Mouse (Mus musculus) MEL (cell line): ENCODE measurements around the gene Dao. TPM values are rescaled to one million over a fixed set of nuclear protein-coding genes. Genes with fewer than 3 reads are reported as not detected.

ENCODE experiments used
- DNase-seq: peaks from one replicate; pipeline ENCODE4 v3.0.0; 2011; ENCODE audit warnings: low read depth, low spot score
- H3K27ac ChIP-seq: 2 replicates; pipeline ENCODE4 v1.5.1; 2012; ENCODE audit warnings: low read depth, mild to moderate bottlenecking, control low read depth, low read length, moderate library complexity; ENCODE audit not compliant: control insufficient read depth
- H3K27me3 ChIP-seq, 2 experiments: fragments of 150-350 bp in 1 of 2; sonication (generic) in 1 of 2; 2 replicates each; pipeline ENCODE4 v1.6.1; 2012; ENCODE audit warnings: low read length in 2 of 2, mild to moderate bottlenecking in 2 of 2, improper control_type of control experiment in 1 of 2, moderate library complexity in 1 of 2; ENCODE audit not compliant: insufficient read depth in 2 of 2, control insufficient read depth in 1 of 2
- H3K36me3 ChIP-seq, 2 experiments: 2 replicates each; pipeline ENCODE4 v1.6.1; 2012 to 2014; ENCODE audit warnings: low read length in 2 of 2, improper control_type of control experiment in 1 of 2, inconsistent platforms in 1 of 2, mild to moderate bottlenecking in 1 of 2; ENCODE audit not compliant: insufficient read depth in 2 of 2, control insufficient read depth in 1 of 2
- H3K4me1 ChIP-seq, 2 experiments: fragments of 150-350 bp in 1 of 2; sonication (generic) in 1 of 2; 2 replicates each; pipeline ENCODE4 v1.6.1; 2012; ENCODE audit warnings: low read length in 2 of 2, improper control_type of control experiment in 1 of 2, mild to moderate bottlenecking in 1 of 2; ENCODE audit not compliant: insufficient read depth in 2 of 2, control insufficient read depth in 1 of 2
- H3K4me3 ChIP-seq, 2 experiments: fragments of 150-350 bp in 1 of 2; sonication (generic) in 1 of 2; 2 replicates each; pipeline ENCODE4 v1.5.1; 2012; ENCODE audit warnings: low read depth in 2 of 2, low read length in 2 of 2, mild to moderate bottlenecking in 2 of 2, moderate library complexity in 2 of 2, control low read depth in 1 of 2, improper control_type of control experiment in 1 of 2; ENCODE audit not compliant: control insufficient read depth in 1 of 2, insufficient read depth in 1 of 2
- H3K79me2 ChIP-seq: 2 replicates; pipeline ENCODE4 v1.6.1; 2012; ENCODE audit warnings: mild to moderate bottlenecking, low read length, moderate library complexity; ENCODE audit not compliant: control insufficient read depth, poor library complexity, insufficient read depth
- H3K9ac ChIP-seq: 2 replicates; pipeline ENCODE4 v1.6.1; 2012; ENCODE audit warnings: low read depth, mild to moderate bottlenecking, control low read depth, low read length, moderate library complexity; ENCODE audit not compliant: control insufficient read depth, poor library complexity, severe bottlenecking
- H3K9me3 ChIP-seq: fragments of 150-350 bp; sonication (generic); replicated peaks from 2 replicates; pipeline ENCODE4 v1.6.1; 2012; ENCODE audit warnings: mild to moderate bottlenecking, low read length, improper control_type of control experiment, moderate library complexity; ENCODE audit not compliant: insufficient read depth
- CHD1 ChIP-seq: IDR thresholded peaks from 2 replicates; pipeline ENCODE4 v1.6.1; 2012; ENCODE audit warnings: low read depth, mild to moderate bottlenecking, inconsistent platforms, low read length, improper control_type of control experiment
- CHD2 ChIP-seq: IDR thresholded peaks from 2 replicates; pipeline ENCODE4 v1.6.1; 2011; ENCODE audit warnings: low read length, improper control_type of control experiment
- CTCF ChIP-seq, 3 experiments: IDR thresholded peaks in 2 of 3; conservative IDR thresholded peaks in 1 of 3; 2 replicates each; pipeline ENCODE4 v1.5.1; 2011 to 2012; ENCODE audit warnings: low read length in 3 of 3, low read depth in 2 of 3, mild to moderate bottlenecking in 2 of 3, improper control_type of control experiment in 1 of 3, inconsistent platforms in 1 of 3, mixed read lengths in 1 of 3, moderate library complexity in 1 of 3; ENCODE audit not compliant: control insufficient read depth in 1 of 3, insufficient read depth in 1 of 3, poor library complexity in 1 of 3, severe bottlenecking in 1 of 3
- E2F4 ChIP-seq: IDR thresholded peaks from 2 replicates; pipeline ENCODE4 v1.6.1; 2011; ENCODE audit warnings: low read depth, low read length, improper control_type of control experiment, borderline replicate concordance
- ELF1 ChIP-seq: IDR thresholded peaks from 2 replicates; pipeline ENCODE4 v1.6.1; 2014; ENCODE audit warnings: low read depth, mild to moderate bottlenecking, inconsistent platforms, low read length, improper control_type of control experiment, moderate library complexity
- ETS1 ChIP-seq: IDR thresholded peaks from 2 replicates; pipeline ENCODE4 v1.6.1; 2012; ENCODE audit warnings: low read depth, mild to moderate bottlenecking, inconsistent platforms, low read length, improper control_type of control experiment, moderate library complexity
- GABPA ChIP-seq: IDR thresholded peaks from 2 replicates; pipeline ENCODE4 v1.6.1; 2012; ENCODE audit warnings: low read depth, mild to moderate bottlenecking, inconsistent platforms, low read length, improper control_type of control experiment, moderate library complexity
- GATA1 ChIP-seq: IDR thresholded peaks from 2 replicates; pipeline ENCODE4 v1.6.1; 2011; ENCODE audit warnings: low read depth, low read length, improper control_type of control experiment
- MAFK ChIP-seq: IDR thresholded peaks from 2 replicates; pipeline ENCODE4 v1.6.1; 2011; ENCODE audit warnings: low read depth, mild to moderate bottlenecking, low read length, improper control_type of control experiment, borderline replicate concordance
- MAX ChIP-seq: IDR thresholded peaks from 2 replicates; pipeline ENCODE4 v1.6.1; 2011; ENCODE audit warnings: low read length, improper control_type of control experiment
- MAZ ChIP-seq: IDR thresholded peaks from 2 replicates; pipeline ENCODE4 v1.6.1; 2012; ENCODE audit warnings: low read depth, mild to moderate bottlenecking, inconsistent platforms, low read length, improper control_type of control experiment
- MEF2A ChIP-seq: IDR thresholded peaks from 2 replicates; pipeline ENCODE4 v1.6.1; 2014; ENCODE audit warnings: low read depth, mild to moderate bottlenecking, inconsistent platforms, low read length, improper control_type of control experiment; ENCODE audit not compliant: poor library complexity, insufficient replicate concordance, severe bottlenecking; ENCODE audit errors: extremely low read depth
- MXI1 ChIP-seq: IDR thresholded peaks from 2 replicates; pipeline ENCODE4 v1.6.1; 2011; ENCODE audit warnings: mild to moderate bottlenecking, low read depth, low read length, improper control_type of control experiment
- MYB ChIP-seq: IDR thresholded peaks from 2 replicates; pipeline ENCODE4 v1.6.1; 2011; ENCODE audit warnings: mild to moderate bottlenecking, low read depth, low read length, improper control_type of control experiment
- MYC ChIP-seq: IDR thresholded peaks from 2 replicates; pipeline ENCODE4 v1.6.1; 2011; ENCODE audit warnings: low read depth, mild to moderate bottlenecking, low read length, improper control_type of control experiment, moderate library complexity
- NELFE ChIP-seq: IDR thresholded peaks from 2 replicates; pipeline ENCODE4 v1.6.1; 2011; ENCODE audit warnings: low read depth, low read length, improper control_type of control experiment
- POLR2AphosphoS2 ChIP-seq: IDR thresholded peaks from 2 replicates; pipeline ENCODE4 v1.6.1; 2011; ENCODE audit warnings: low read length, improper control_type of control experiment
- RAD21 ChIP-seq: IDR thresholded peaks from 2 replicates; pipeline ENCODE4 v1.6.1; 2011; ENCODE audit warnings: mild to moderate bottlenecking, low read depth, low read length, improper control_type of control experiment
- RCOR1 ChIP-seq: IDR thresholded peaks from 2 replicates; pipeline ENCODE4 v1.6.1; 2012; ENCODE audit warnings: low read depth, mild to moderate bottlenecking, inconsistent platforms, low read length, improper control_type of control experiment
- SIN3A ChIP-seq: IDR thresholded peaks from 2 replicates; pipeline ENCODE4 v1.6.1; 2012; ENCODE audit warnings: low read length, improper control_type of control experiment, inconsistent platforms
- SMC3 ChIP-seq: IDR thresholded peaks from 2 replicates; pipeline ENCODE4 v1.6.1; 2011; ENCODE audit warnings: low read depth, low read length, improper control_type of control experiment
- TAL1 ChIP-seq: IDR thresholded peaks from 2 replicates; pipeline ENCODE4 v1.6.1; 2012; ENCODE audit warnings: mild to moderate bottlenecking, inconsistent platforms, low read length, moderate library complexity, mixed read lengths
- TBP ChIP-seq: IDR thresholded peaks from 2 replicates; pipeline ENCODE4 v1.8.0; 2011; ENCODE audit warnings: low read depth, low read length, improper control_type of control experiment
- TCF12 ChIP-seq: IDR thresholded peaks from 2 replicates; pipeline ENCODE4 v1.6.1; 2014; ENCODE audit warnings: low read depth, mild to moderate bottlenecking, inconsistent platforms, low read length, improper control_type of control experiment, moderate library complexity
- UBTF ChIP-seq: IDR thresholded peaks from 2 replicates; pipeline ENCODE4 v1.6.1; 2012; ENCODE audit warnings: low read depth, mild to moderate bottlenecking, inconsistent platforms, low read length, improper control_type of control experiment, moderate library complexity, borderline replicate concordance; ENCODE audit not compliant: insufficient read depth
- ZC3H11A ChIP-seq: IDR thresholded peaks from 2 replicates; pipeline ENCODE4 v1.6.1; 2012; ENCODE audit warnings: low read depth, mild to moderate bottlenecking, inconsistent platforms, low read length, improper control_type of control experiment
- ZMIZ1 ChIP-seq: IDR thresholded peaks from 2 replicates; pipeline ENCODE4 v1.6.1; 2012; ENCODE audit warnings: low read depth, mild to moderate bottlenecking, inconsistent platforms, low read length, improper control_type of control experiment, moderate library complexity
- ZNF384 ChIP-seq: IDR thresholded peaks from 2 replicates; pipeline ENCODE4 v1.6.1; 2012; ENCODE audit warnings: low read depth, mild to moderate bottlenecking, inconsistent platforms, low read length, improper control_type of control experiment
- polyA plus RNA-seq, 2 experiments: library from polyadenylated mRNA; stranded (reverse) in 1 of 2; unstranded in 1 of 2; fragments of >175 nt in 1 of 2; fragments of >200 nt in 1 of 2; gene quantifications; 2 replicates each; pipeline versions ENCODE4 v1.2.1 to v1.2.4; 2012; ENCODE audit warnings: low replicate concordance in 2 of 2, low read depth in 1 of 2; ENCODE audit not compliant: insufficient read length in 2 of 2, insufficient read depth in 1 of 2, missing spikeins in 1 of 2
- total RNA-seq: library from RNA; depleted of rRNA; stranded (reverse); fragments of 300-350 nt; gene quantifications from 2 replicates; pipeline ENCODE4 v1.2.3, GENCODE M21; 2012

Dao gene
- total and polyA plus RNA-seq, 3 experiments = 0.04 TPM; not detected in 2

- Histone ChIP-seq H3K27ac (peak overlapping the region; percentile 34), H3K9ac (peak overlapping the region; percentile 89), H3K9me3 (no peaks in the 10 kb centered on the region)
- TF ChIP-seq TBP (peak; percentile 74), SIN3A (no peak), TCF12 (0 out of 2 replicates have a peak, but pooled peaks have one; percentile 21), UBTF (peak; percentile 72; the same call in 1 of the 2 replicates), MAZ (no peak), POLR2AphosphoS2 (no peak)
- TF ChIP-seq, all 39 proteins: peak for 3
- H3K79me2 ChIP-seq = peaks cover 4% of the 10 kb centered on the region; the same call in 1 of the 2 replicates
- no peaks in the 10 kb centered on the region; a peak in 1 of 4 replicates for H3K36me3 ChIP-seq
- H3K4me3 ChIP-seq = peak overlapping the region; percentile 70 to 71
- DNase-seq = peak; percentile 74
- no peaks in the 10 kb centered on the region for H3K27me3 ChIP-seq
- peaks cover 3% of the 10 kb centered on the region in 2 experiments; a peak in 2 of 4 replicates for H3K4me1 ChIP-seq
Observed at GRCm38 (mm10) chr5:113993031-113993486, 10.4 kb upstream of the Dao start.

GRCm38 (mm10) chr5:113993487-113994465 lies 9.7 kb upstream of the Dao start, which contains the start of gene Ssh1:
Gene Ssh1 (minus strand): TSS chr5:113993894.
- H3K4me3 ChIP-seq = peak within 1 kb of the TSS; percentile 70 to 71
- no peaks in the 10 kb centered on the region; a peak in 1 of 4 replicates for H3K36me3 ChIP-seq
- H3K9me3 ChIP-seq = no peaks in the 10 kb centered on the region
- H3K79me2 ChIP-seq = peaks cover 4% of the 10 kb centered on the region; the same call in 1 of the 2 replicates
- DNase-seq = peak; percentile 83
- no peaks in the 10 kb centered on the region for H3K27me3 ChIP-seq
- peak within 1 kb of the TSS; percentile 34 for H3K27ac ChIP-seq
- H3K4me1 ChIP-seq = peaks cover 3 to 4% of the 10 kb centered on the region in 2 experiments
- peak within 1 kb of the TSS; percentile 89 for H3K9ac ChIP-seq
- peak; percentile 85; the same call in 1 of the 2 replicates for TF ChIP-seq MAZ
- no peak for TF ChIP-seq CHD2
- TF ChIP-seq MXI1 = no peak
- TF ChIP-seq MYC = no peak
- TF ChIP-seq SMC3 = no peak
- TF ChIP-seq MAFK = no peak
- no peak for TF ChIP-seq TBP
- no peak for TF ChIP-seq ELF1
- TF ChIP-seq POLR2AphosphoS2 = no peak
- no peak for TF ChIP-seq GABPA
- TF ChIP-seq MEF2A = no peak
- TF ChIP-seq MYB = no peak
- no peak for TF ChIP-seq RCOR1
- TF ChIP-seq ZC3H11A = no peak
- TF ChIP-seq ZMIZ1 = peak; percentile 60; the same call in 1 of the 2 replicates
- no peak for TF ChIP-seq ZNF384
- TF ChIP-seq ETS1 = no peak
- TF ChIP-seq TCF12 = no peak
- no peak for TF ChIP-seq CHD1
- no peak for TF ChIP-seq SIN3A
- TF ChIP-seq TAL1 = no peak
- TF ChIP-seq UBTF = no peak
- no peak for TF ChIP-seq RAD21
- TF ChIP-seq E2F4 = no peak
- TF ChIP-seq CTCF (IDR thresholded peaks at IDR 0.05 in 2 of 3, conservative IDR thresholded peaks at IDR 0.05 in 1 of 3; ENCODE audit: control insufficient read depth in 1 of 3, insufficient read depth in 1 of 3, low read depth in 2 of 3, low read length in 3 of 3, poor library complexity in 1 of 3, severe bottlenecking in 1 of 3) = no peak
- TF ChIP-seq GATA1 = no peak
- TF ChIP-seq NELFE = peak; percentile 42; the same call in 1 of the 2 replicates
- no peak for TF ChIP-seq MAX
